Mouse (Mus musculus) cortical plate, adult 2 months (tissue): ENCODE measurements at regions not wholly inside any gene's neighbourhood (a gene's known extent, or its start where the extent isn't known, plus 50 kb on each side); places are given as distances from the start of the nearest gene placed in this dataset.

ENCODE experiments used
- H3K27ac ChIP-seq: fragments of 200-500 bp; 2 replicates; pipeline ENCODE4 v1.5.1; 2012; ENCODE audit warnings: low read length, control low read depth, inconsistent platforms; ENCODE audit not compliant: insufficient read depth
- H3K4me1 ChIP-seq: fragments of 200-500 bp; 2 replicates; pipeline ENCODE4 v1.6.1; 2011; ENCODE audit warnings: low read length; ENCODE audit not compliant: control insufficient read depth, insufficient read depth
- H3K4me3 ChIP-seq: fragments of 200-500 bp; 2 replicates; pipeline ENCODE4 v1.5.1; 2011; ENCODE audit warnings: mild to moderate bottlenecking, low read length, control low read depth; ENCODE audit not compliant: insufficient read depth
- CTCF ChIP-seq: fragments of 200-500 bp; IDR thresholded peaks from 2 replicates; pipeline ENCODE4 v1.5.1; 2011; ENCODE audit warnings: mild to moderate bottlenecking, control low read depth, low read length; ENCODE audit not compliant: insufficient read depth; ENCODE audit errors: extremely low read depth
- POLR2A ChIP-seq: fragments of 200-500 bp; IDR thresholded peaks from 2 replicates; pipeline ENCODE4 v1.6.1; 2011; ENCODE audit warnings: mild to moderate bottlenecking, low read length, control low read depth; ENCODE audit not compliant: insufficient read depth; ENCODE audit errors: extremely low read depth

- H3K27ac ChIP-seq = no peak overlapping the region
- no peaks in the 10 kb centered on the region for H3K4me1 ChIP-seq
- TF ChIP-seq CTCF = no peak
- TF ChIP-seq POLR2A = no peak
- H3K4me3 ChIP-seq = no peak overlapping the region
These were observed 170.5 kb downstream of the Pik3r1 start for GRCm38 (mm10) chr13:101597243-101598125.

GRCm38 (mm10) chr13:101594511-101595175 is 173.4 kb downstream of the Pik3r1 start:
- Histone ChIP-seq H3K27ac (no peak overlapping the region), H3K4me3 (no peak overlapping the region), H3K4me1 (no peaks in the 10 kb centered on the region)
- TF ChIP-seq CTCF (no peak), POLR2A (no peak)

GRCm38 (mm10) chr13:101592355-101592754 is 175.7 kb downstream of the Pik3r1 start:
- TF ChIP-seq POLR2A = no peak
- TF ChIP-seq CTCF = no peak
- no peak overlapping the region for H3K4me3 ChIP-seq
- H3K4me1 ChIP-seq = no peaks in the 10 kb centered on the region
- no peak overlapping the region for H3K27ac ChIP-seq

GRCm38 (mm10) chr13:101588905-101589304 is 179.1 kb downstream of the Pik3r1 start:
- Histone ChIP-seq H3K4me1 (no peaks in the 10 kb centered on the region), H3K27ac (no peak overlapping the region), H3K4me3 (no peak overlapping the region)
- TF ChIP-seq POLR2A = no peak
- no peak for TF ChIP-seq CTCF

GRCm38 (mm10) chr13:101586787-101587186 is 181.2 kb downstream of the Pik3r1 start:
- no peak overlapping the region for H3K27ac ChIP-seq
- H3K4me3 ChIP-seq = no peak overlapping the region
- TF ChIP-seq POLR2A = no peak
- no peak for TF ChIP-seq CTCF
- H3K4me1 ChIP-seq = no peaks in the 10 kb centered on the region

GRCm38 (mm10) chr13:101576481-101576880 is 191.5 kb downstream of the Pik3r1 start:
- H3K4me3 ChIP-seq = no peak overlapping the region
- H3K27ac ChIP-seq = no peak overlapping the region
- H3K4me1 ChIP-seq = no peaks in the 10 kb centered on the region
- TF ChIP-seq POLR2A (no peak), CTCF (no peak)

GRCm38 (mm10) chr13:101572809-101573590 is 195.0 kb downstream of the Pik3r1 start:
- Histone ChIP-seq H3K27ac (no peak overlapping the region), H3K4me3 (no peak overlapping the region), H3K4me1 (no peaks in the 10 kb centered on the region)
- TF ChIP-seq CTCF (no peak), POLR2A (no peak)

GRCm38 (mm10) chr13:101572246-101572645 is 195.8 kb downstream of the Pik3r1 start:
- Histone ChIP-seq H3K27ac (no peak overlapping the region), H3K4me3 (no peak overlapping the region), H3K4me1 (no peaks in the 10 kb centered on the region)
- TF ChIP-seq CTCF (no peak), POLR2A (no peak)

GRCm38 (mm10) chr13:101570034-101570433 is 198.0 kb downstream of the Pik3r1 start:
- no peaks in the 10 kb centered on the region for H3K4me1 ChIP-seq
- no peak overlapping the region for H3K4me3 ChIP-seq
- TF ChIP-seq CTCF = no peak
- no peak for TF ChIP-seq POLR2A
- H3K27ac ChIP-seq = no peak overlapping the region
